Mouse (Mus musculus): ENCODE measurements around the gene Bmpr1a. TPM values are rescaled to one million over a fixed set of nuclear protein-coding genes. Genes with fewer than 3 reads are reported as not detected.

The Bmpr1a gene
- polyA plus RNA-seq, 1 experiment from 2014 or later: 60.4 TPM

DNA sequence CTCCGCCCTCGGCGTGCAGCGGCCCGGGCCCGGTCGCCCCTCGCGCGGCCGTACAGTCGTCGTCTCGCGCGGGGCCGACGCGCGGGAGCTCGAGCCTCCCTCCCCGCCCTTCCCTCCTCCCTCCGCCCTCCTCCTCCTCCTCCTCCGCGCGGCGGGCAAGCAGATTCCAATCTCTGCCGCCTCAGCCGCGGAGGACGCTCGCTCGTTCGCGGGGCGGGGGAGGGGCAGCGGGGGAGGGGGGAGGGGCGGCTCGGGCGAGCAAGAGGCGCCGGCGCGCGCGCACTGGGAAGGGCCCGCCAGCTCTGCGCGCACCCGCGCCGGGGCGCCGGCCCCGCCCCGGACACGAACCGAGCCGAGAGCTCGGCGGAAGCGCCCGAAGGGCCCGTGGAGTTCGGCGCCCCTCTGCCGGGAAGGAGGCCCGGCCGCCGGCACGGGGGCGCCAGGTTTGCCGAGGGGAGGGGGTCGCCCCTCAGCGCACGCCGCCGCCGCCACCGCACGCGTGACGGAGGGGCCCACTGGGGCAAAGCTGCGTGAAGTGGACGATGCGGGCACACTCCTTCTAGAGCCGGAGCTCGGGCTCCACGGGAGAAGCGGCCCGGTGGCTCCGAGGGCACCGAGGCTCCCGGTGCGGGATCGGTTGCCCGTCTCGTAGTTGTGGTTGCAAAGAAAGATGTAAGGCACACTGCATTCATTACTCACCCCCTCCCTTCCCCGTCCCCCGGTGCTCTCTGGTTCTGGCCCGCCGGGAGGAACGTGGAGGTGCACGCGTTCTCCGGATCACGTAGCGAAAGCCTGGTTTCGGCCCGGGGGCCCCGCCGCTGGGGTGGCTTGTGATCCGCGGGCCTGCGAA lies 441 bp downstream of the Bmpr1a start:
- under 1% methylated on average over 84 of the region's 115 CpGs for WGBS
- peak; percentile 97 for DNase-seq (ENCODE audit: low spot score)
- Histone ChIP-seq H3K36me3 (ENCODE audit: control insufficient read depth, insufficient read depth, low read length) (no peaks in the 10 kb centered on the region), H3K27me3 (ENCODE audit: control insufficient read depth, insufficient read depth, low read length) (no peaks in the 10 kb centered on the region), H3K4me1 (replicated peaks; ENCODE audit: control insufficient read depth, insufficient read depth, low read length) (peaks cover 8% of the 10 kb centered on the region; the same call in 1 of the 2 replicates), H3K9ac (ENCODE audit: low read length) (peak overlapping the region; percentile 99), H3K4me3 (ENCODE audit: low read depth, low read length) (peak overlapping the region; percentile 91), H3K27ac (ENCODE audit: low read depth, low read length) (peak overlapping the region; percentile 90), H3K9me3 (ENCODE audit: control insufficient read depth, low read length) (no peaks in the 10 kb centered on the region), H3K4me2 (ENCODE audit: low read depth, low read length, severe bottlenecking) (peak overlapping the region; percentile 72)
- ATAC-seq (replicated peaks; ENCODE audit: low FRiP score): peak; percentile 92

DNA sequence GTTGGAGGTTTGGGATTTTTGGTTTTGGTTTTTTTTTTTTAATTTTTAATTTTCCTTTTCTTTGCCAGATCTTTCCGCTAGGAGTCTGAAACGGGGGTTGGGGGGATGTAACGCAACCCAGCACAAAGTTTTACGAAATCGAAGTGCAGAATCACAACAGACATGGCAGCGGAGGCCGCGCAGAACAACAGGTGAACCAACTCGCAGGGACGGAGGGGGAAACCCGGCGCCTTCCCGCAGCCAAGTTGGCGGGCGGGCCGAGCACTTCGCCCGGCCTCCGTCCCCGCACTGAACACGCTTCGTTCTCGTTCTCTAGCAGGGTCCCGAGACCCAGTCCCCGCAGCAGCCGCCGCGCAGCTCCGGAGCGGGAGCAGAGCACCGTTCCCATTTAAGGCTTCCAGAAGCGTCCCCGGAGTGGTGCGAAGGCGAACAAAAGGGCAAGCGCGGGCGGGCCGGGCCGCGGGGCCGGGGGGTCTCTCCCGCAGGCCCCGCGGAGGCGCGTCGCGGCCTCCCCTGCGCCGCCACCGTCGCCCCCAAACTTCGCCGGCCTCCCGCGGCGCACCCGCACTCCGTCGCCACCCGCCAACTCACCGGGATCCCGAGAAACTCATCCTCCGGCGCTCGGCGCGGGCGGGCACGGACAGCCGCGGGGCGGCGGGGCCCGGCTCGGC lies 1.2 kb downstream of the Bmpr1a start:
- Histone ChIP-seq H3K9ac (ENCODE audit: low read length) (peak overlapping the region; percentile 99), H3K36me3 (ENCODE audit: control insufficient read depth, insufficient read depth, low read length) (no peaks in the 10 kb centered on the region), H3K4me1 (replicated peaks; ENCODE audit: control insufficient read depth, insufficient read depth, low read length) (peaks cover 8% of the 10 kb centered on the region; the same call in 1 of the 2 replicates), H3K27ac (ENCODE audit: low read depth, low read length) (peak overlapping the region; percentile 90), H3K9me3 (ENCODE audit: control insufficient read depth, low read length) (no peaks in the 10 kb centered on the region), H3K4me2 (ENCODE audit: low read depth, low read length, severe bottlenecking) (peak overlapping the region; percentile 72), H3K27me3 (ENCODE audit: control insufficient read depth, insufficient read depth, low read length) (no peaks in the 10 kb centered on the region), H3K4me3 (ENCODE audit: low read depth, low read length) (peak overlapping the region; percentile 91)
- under 1% methylated on average over 65 of the region's 77 CpGs for WGBS
- DNase-seq (ENCODE audit: low spot score) (peak; percentile 80), ATAC-seq (replicated peaks; ENCODE audit: low FRiP score) (peak; percentile 55)

DNA sequence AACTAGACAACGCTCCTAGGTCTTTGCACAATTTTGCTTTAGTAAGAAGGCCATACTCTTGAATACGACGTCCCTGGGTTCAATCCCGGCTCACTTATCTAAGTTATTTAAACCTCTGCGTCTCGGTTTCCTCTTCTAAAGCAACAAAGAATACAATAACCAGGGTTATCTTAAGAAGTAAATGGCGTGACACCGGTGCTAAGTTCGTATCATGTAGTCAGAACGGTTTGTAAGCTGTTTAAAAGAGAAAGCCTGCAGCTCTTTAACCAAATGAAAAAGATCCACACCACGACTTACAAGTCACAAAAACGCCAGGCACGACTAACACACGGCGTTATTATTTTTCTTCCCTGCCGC lies 1.7 kb downstream of the Bmpr1a start:
- H3K4me1 ChIP-seq (replicated peaks; ENCODE audit: control insufficient read depth, insufficient read depth, low read length): peaks cover 8% of the 10 kb centered on the region; the same call in 1 of the 2 replicates
- under 1% methylated on average over 16 of the region's 16 CpGs for WGBS
- H3K4me3 ChIP-seq (ENCODE audit: low read depth, low read length): peak overlapping the region; percentile 91
- ATAC-seq (replicated peaks; ENCODE audit: low FRiP score) (no peak), DNase-seq (ENCODE audit: low spot score) (no peak)
- no peaks in the 10 kb centered on the region for H3K36me3 ChIP-seq (ENCODE audit: control insufficient read depth, insufficient read depth, low read length)
- H3K27ac ChIP-seq (ENCODE audit: low read depth, low read length): peak overlapping the region; percentile 90; the same call in 1 of the 2 replicates
- H3K9ac ChIP-seq (ENCODE audit: low read length): peak overlapping the region; percentile 99
- H3K4me2 ChIP-seq (ENCODE audit: low read depth, low read length, severe bottlenecking): peak overlapping the region; percentile 72
- H3K9me3 ChIP-seq (ENCODE audit: control insufficient read depth, low read length): no peaks in the 10 kb centered on the region
- no peaks in the 10 kb centered on the region for H3K27me3 ChIP-seq (ENCODE audit: control insufficient read depth, insufficient read depth, low read length)

DNA sequence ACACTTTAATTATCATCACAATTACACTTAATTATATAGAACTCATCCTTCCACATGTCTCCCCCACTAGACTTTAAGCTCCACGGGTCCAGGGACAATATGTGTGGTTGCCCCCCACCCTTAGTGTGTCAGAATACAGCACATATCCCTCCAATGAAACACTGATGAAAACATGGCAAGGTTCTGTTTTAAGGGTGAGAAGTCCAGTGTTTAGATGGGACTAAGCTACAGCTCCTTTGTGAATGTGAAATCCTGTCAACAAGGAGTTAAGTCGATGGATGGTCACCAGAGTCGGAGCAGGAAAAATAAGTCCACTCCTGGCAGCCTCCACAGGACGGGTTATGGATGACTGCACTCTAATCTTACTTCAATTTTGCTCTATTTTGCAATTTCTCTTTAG lies 2.8 kb downstream of the Bmpr1a start:
- Histone ChIP-seq H3K4me2 (ENCODE audit: low read depth, low read length, severe bottlenecking) (peak overlapping the region; percentile 72), H3K9me3 (ENCODE audit: control insufficient read depth, low read length) (no peaks in the 10 kb centered on the region), H3K9ac (ENCODE audit: low read length) (no peak overlapping the region), H3K4me3 (ENCODE audit: low read depth, low read length) (peak overlapping the region; percentile 91), H3K4me1 (replicated peaks; ENCODE audit: control insufficient read depth, insufficient read depth, low read length) (peaks cover 8% of the 10 kb centered on the region; the same call in 1 of the 2 replicates), H3K27me3 (ENCODE audit: control insufficient read depth, insufficient read depth, low read length) (no peaks in the 10 kb centered on the region), H3K36me3 (ENCODE audit: control insufficient read depth, insufficient read depth, low read length) (no peaks in the 10 kb centered on the region), H3K27ac (ENCODE audit: low read depth, low read length) (no peak overlapping the region)
- WGBS: 4% methylated on average over 4 of the region's 4 CpGs
- no peak for DNase-seq (ENCODE audit: low spot score)
- no peak for ATAC-seq (replicated peaks; ENCODE audit: low FRiP score)

DNA sequence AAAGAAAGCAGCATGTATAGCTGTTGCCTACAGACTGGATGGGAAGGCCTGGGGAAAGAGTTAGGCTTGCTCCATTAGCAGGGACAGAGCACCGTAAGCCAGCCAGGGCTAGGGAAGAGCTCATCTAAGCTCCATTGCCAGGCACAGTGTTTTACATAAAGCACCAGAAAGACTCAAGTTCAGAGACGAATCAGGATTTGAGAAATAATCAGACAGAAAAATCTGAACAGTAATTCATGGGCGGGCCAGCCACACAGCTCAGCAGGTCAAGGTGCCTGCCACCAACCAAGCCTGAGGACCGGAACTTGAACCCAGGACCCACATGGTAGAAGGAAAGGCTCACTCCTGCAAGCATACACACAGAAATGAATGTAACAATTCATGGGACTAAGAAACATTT lies 3.5 kb downstream of the Bmpr1a start:
- no peak overlapping the region for H3K4me3 ChIP-seq (ENCODE audit: low read depth, low read length)
- H3K4me2 ChIP-seq (ENCODE audit: low read depth, low read length, severe bottlenecking): no peak overlapping the region; the same call in 1 of the 2 replicates
- no peaks in the 10 kb centered on the region for H3K27me3 ChIP-seq (ENCODE audit: control insufficient read depth, insufficient read depth, low read length)
- DNase-seq (ENCODE audit: low spot score) (no peak), ATAC-seq (replicated peaks; ENCODE audit: low FRiP score) (no peak)
- H3K36me3 ChIP-seq (ENCODE audit: control insufficient read depth, insufficient read depth, low read length): no peaks in the 10 kb centered on the region
- 64% methylated on average over 4 of the region's 4 CpGs for WGBS
- peaks cover 8% of the 10 kb centered on the region; the same call in 1 of the 2 replicates for H3K4me1 ChIP-seq (replicated peaks; ENCODE audit: control insufficient read depth, insufficient read depth, low read length)
- no peak overlapping the region for H3K27ac ChIP-seq (ENCODE audit: low read depth, low read length)
- H3K9me3 ChIP-seq (ENCODE audit: control insufficient read depth, low read length): no peaks in the 10 kb centered on the region
- no peak overlapping the region for H3K9ac ChIP-seq (ENCODE audit: low read length)

DNA sequence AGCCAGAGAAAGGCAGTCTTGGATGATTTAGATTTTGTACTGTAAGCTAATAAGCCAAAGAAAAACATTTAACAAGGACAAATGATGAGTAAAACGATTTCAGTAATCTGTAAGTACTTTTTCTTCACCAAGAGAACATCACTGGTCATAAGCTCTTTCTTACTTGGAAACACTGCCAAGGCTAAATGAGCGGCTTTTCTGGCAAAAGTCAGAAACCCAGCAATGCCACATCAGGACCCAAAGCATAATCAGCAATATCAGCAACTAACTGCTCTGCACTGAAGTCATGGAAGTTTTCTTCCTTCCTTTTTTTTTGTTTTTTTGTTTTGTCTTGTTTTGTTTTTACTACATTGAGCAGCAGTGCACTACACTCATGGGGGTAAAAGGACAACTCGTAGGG lies 5.8 kb downstream of the Bmpr1a start:
- H3K4me3 ChIP-seq (ENCODE audit: low read depth, low read length): no peak overlapping the region
- ATAC-seq (replicated peaks; ENCODE audit: low FRiP score) (no peak), DNase-seq (ENCODE audit: low spot score) (no peak)
- H3K27ac ChIP-seq (ENCODE audit: low read depth, low read length): no peak overlapping the region
- WGBS: 85% methylated on average over 3 of the region's 3 CpGs
- no peak overlapping the region for H3K4me2 ChIP-seq (ENCODE audit: low read depth, low read length, severe bottlenecking)
- no peaks in the 10 kb centered on the region for H3K36me3 ChIP-seq (ENCODE audit: control insufficient read depth, insufficient read depth, low read length)
- H3K9me3 ChIP-seq (ENCODE audit: control insufficient read depth, low read length): no peaks in the 10 kb centered on the region
- H3K4me1 ChIP-seq (replicated peaks; ENCODE audit: control insufficient read depth, insufficient read depth, low read length): 0 out of 2 replicates have a peak, but pooled peaks cover 6% of the 10 kb centered on the region
- no peaks in the 10 kb centered on the region for H3K27me3 ChIP-seq (ENCODE audit: control insufficient read depth, insufficient read depth, low read length)
- no peak overlapping the region for H3K9ac ChIP-seq (ENCODE audit: low read length)

DNA sequence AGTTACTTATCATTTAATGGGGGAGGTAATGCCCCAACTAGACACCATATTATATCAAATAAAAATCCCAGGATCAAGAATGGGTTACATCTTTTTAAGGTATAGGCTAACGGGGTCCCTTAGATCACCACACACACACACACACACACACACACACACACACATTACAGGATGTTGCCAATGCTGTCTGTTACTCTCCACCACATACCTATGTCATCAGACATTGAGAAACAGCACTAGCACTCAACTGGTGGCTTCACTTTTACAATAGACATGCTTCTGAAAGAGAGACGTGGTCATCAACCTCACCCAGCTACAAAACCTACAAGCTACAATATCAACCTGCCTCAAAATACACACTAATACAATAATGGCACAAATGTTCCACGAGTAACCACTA lies 9.5 kb downstream of the Bmpr1a start:
- ATAC-seq (replicated peaks; ENCODE audit: low FRiP score): no peak
- H3K4me3 ChIP-seq (ENCODE audit: low read depth, low read length): no peak overlapping the region

DNA sequence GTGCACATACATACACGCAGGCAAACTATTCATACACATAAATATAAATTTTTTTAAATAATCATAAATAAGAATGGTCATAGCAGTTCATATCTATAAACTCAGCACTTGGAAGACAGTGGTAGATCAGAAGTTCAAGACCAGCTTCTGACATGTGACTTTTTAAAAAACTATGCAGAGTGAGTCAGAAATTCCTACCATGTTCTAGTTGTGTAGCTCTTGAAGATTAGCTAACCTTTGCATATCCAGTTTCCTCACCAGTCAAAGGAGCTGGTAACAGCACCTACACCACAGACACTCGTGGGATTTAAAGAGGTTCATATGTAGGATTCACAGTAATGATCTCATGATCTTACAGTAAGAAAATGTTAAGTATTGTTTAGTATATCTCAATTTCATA lies 10.5 kb downstream of the Bmpr1a start:
- H3K36me3 ChIP-seq (ENCODE audit: control insufficient read depth, insufficient read depth, low read length): no peaks in the 10 kb centered on the region
- no peak overlapping the region for H3K4me3 ChIP-seq (ENCODE audit: low read depth, low read length)
- ATAC-seq (replicated peaks; ENCODE audit: low FRiP score) (no peak), DNase-seq (ENCODE audit: low spot score) (no peak)
- no peaks in the 10 kb centered on the region for H3K27me3 ChIP-seq (ENCODE audit: control insufficient read depth, insufficient read depth, low read length)
- H3K27ac ChIP-seq (ENCODE audit: low read depth, low read length): no peak overlapping the region
- no peaks in the 10 kb centered on the region for H3K9me3 ChIP-seq (ENCODE audit: control insufficient read depth, low read length)
- no peaks in the 10 kb centered on the region for H3K4me1 ChIP-seq (replicated peaks; ENCODE audit: control insufficient read depth, insufficient read depth, low read length)
- no peak overlapping the region for H3K4me2 ChIP-seq (ENCODE audit: low read depth, low read length, severe bottlenecking)
- no peak overlapping the region for H3K9ac ChIP-seq (ENCODE audit: low read length)
- WGBS: 85% methylated on average over 2 of the region's 2 CpGs

More for the DNA sequence above, 9.5 kb downstream of the Bmpr1a start:
- Histone ChIP-seq H3K9me3 (ENCODE audit: control insufficient read depth, low read length) (no peaks in the 10 kb centered on the region), H3K36me3 (ENCODE audit: control insufficient read depth, insufficient read depth, low read length) (no peaks in the 10 kb centered on the region), H3K27me3 (ENCODE audit: control insufficient read depth, insufficient read depth, low read length) (no peaks in the 10 kb centered on the region), H3K4me2 (ENCODE audit: low read depth, low read length, severe bottlenecking) (no peak overlapping the region), H3K27ac (ENCODE audit: low read depth, low read length) (no peak overlapping the region), H3K9ac (ENCODE audit: low read length) (no peak overlapping the region), H3K4me1 (replicated peaks; ENCODE audit: control insufficient read depth, insufficient read depth, low read length) (no peaks in the 10 kb centered on the region)
- DNase-seq (ENCODE audit: low spot score): no peak
- WGBS: 86% methylated on average over 3 of the region's 3 CpGs

Data from forebrain, embryonic 11.5 days (tissue).